Mouse (Mus musculus) G1E (cell line): Measurements from ENCODE around the gene Hist1h2bj.

Experiments
- CTCF ChIP-seq: IDR thresholded peaks from 2 replicates; pipeline ENCODE4 v1.5.1; 2012; ENCODE audit warnings: low read depth, low read length, inconsistent platforms, mixed read lengths
- GATA1 ChIP-seq: IDR thresholded peaks from 2 replicates; pipeline ENCODE4 v1.6.1; 2012; ENCODE audit warnings: borderline replicate concordance, low read length, inconsistent platforms, mixed read lengths
- POLR2AphosphoS5 ChIP-seq: IDR thresholded peaks from 2 replicates; pipeline ENCODE4 v1.6.1; 2012; ENCODE audit warnings: low read depth, low read length, inconsistent platforms; ENCODE audit not compliant: insufficient replicate concordance

DNA sequence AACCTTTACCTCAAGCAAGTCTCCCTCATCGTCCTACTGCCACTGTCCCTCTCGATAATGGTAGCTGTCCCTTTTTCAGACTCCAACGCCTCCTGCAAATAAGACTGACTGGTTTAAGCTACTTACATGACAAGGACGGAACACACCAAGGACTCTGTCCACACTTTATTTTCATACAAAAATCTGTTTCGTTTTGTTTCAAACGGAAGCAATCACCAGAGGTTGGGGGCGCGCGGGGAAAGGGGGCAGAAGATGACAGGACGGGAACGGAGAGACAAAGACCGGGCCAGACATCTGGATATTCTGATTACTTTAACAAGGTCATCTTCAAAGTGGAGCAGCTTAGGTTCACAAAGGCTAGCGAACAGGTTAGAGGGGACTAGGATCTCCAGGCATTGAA, 29.3 kb upstream of the Hist1h2bj start:
- TF ChIP-seq CTCF (no peak), GATA1 (no peak), POLR2AphosphoS5 (no peak)
